ENCODE assay signal across 8 mouse cellular contexts in the genomic region with DNA sequence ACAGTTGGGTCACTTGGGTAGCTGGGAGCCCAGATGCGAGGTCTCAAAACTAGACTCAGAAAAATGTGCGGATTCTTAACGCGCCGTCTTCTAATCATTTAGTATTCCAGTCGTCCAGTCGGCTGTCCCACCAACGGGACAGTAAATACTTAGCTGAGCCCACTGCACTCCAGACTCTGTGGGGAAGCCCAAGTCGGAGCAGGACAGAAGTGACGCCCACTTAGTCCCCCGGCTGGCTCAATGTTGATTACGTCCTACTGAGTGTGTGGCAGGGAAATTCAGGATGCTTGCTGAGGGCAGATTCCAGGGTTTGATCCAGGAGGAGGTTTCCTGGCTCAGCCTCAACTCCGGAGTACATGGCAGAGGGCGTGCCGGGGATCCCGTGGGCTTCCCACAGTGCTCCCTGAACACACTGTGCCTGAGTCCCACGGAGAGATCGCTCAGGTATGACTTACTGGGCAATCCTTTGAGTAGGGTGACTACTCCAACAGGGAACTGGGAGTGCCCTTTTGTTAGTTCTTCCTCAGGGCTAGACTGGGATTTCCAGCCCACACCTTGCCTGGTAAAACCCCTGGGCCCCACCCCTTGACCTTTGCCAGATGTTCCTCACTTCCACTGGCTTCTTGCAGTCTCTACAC. TPM values are rescaled to one million over a fixed set of nuclear protein-coding genes. Genes with fewer than 3 reads are reported as not detected.
DNase-seq lines count a peak whose midpoint lies in the region; ATAC-seq lines count a peak whose summit lies in the region.

No protein-coding gene starts in this region.

- ATAC-seq in heart, embryonic 11.5 days (replicated peaks; ENCODE audit: insufficient number of reproducible peaks, low FRiP score, low TSS enrichment), result no peak
- ATAC-seq in activated CD4-positive, CD25-positive, alpha-beta regulatory T cell, adult 4 months, result peak; percentile 14
- peak; percentile 79 for ATAC-seq in hindbrain, embryonic 12.5 days (ENCODE audit: low FRiP score)

- peaks cover 21% of the 10 kb centered on the region for H3K27me3 ChIP-seq in heart, embryonic 11.5 days (ENCODE audit: control insufficient read depth, insufficient read depth, low read length)
- H3K27me3 ChIP-seq in hindbrain, embryonic 12.5 days, result peaks cover 39% of the 10 kb centered on the region

- WGBS in heart, embryonic 11.5 days (ENCODE audit: insufficient replicate concordance), result 5% methylated on average over 18 of the region's 18 CpGs
- 5% methylated on average over 18 of the region's 18 CpGs for WGBS in hindbrain, embryonic 12.5 days
- 14% methylated on average over 18 of the region's 18 CpGs for whole genome bisulfite sequencing in macrophage (ENCODE audit: missing documents)

- no peaks in the 10 kb centered on the region for H3K36me3 ChIP-seq in heart, embryonic 11.5 days (ENCODE audit: control insufficient read depth, insufficient read depth, low read length)
- H3K36me3 ChIP-seq in hindbrain, embryonic 12.5 days, result no peaks in the 10 kb centered on the region
- no peaks in the 10 kb centered on the region for H3K36me3 ChIP-seq in macrophage (ENCODE audit: inconsistent target)

- H3K79me2 ChIP-seq in macrophage (ENCODE audit: inconsistent target), result no peaks in the 10 kb centered on the region

- H3K4me3 ChIP-seq in heart, embryonic 11.5 days (ENCODE audit: low read depth, low read length), result peak overlapping the region; percentile 48
- peak overlapping the region; percentile 47 for H3K4me3 ChIP-seq in hindbrain, embryonic 12.5 days
- H3K4me3 ChIP-seq in macrophage (ENCODE audit: inconsistent target), result peak overlapping the region; percentile 22

- peaks cover 4% of the 10 kb centered on the region; the same call in 1 of the 2 replicates for H3K4me1 ChIP-seq in heart, embryonic 11.5 days (ENCODE audit: control insufficient read depth, insufficient read depth, low read length)
- peaks cover 8% of the 10 kb centered on the region for H3K4me1 ChIP-seq in hindbrain, embryonic 12.5 days

- H3K4me2 ChIP-seq in heart, embryonic 11.5 days, result peak overlapping the region; percentile 91
- H3K4me2 ChIP-seq in hindbrain, embryonic 12.5 days (replicated peaks), result peak overlapping the region; percentile 95

- H3K9ac ChIP-seq in heart, embryonic 11.5 days (ENCODE audit: low read depth, low read length), result no peak overlapping the region
- H3K9ac ChIP-seq in hindbrain, embryonic 12.5 days, result 0 out of 2 replicates have a peak overlapping the region, but pooled peaks have one; percentile 15

- intact Hi-C loops in heart, postnatal 36 days (cut with DNase I), result no loop called here

- no peak for DNase-seq in heart, postnatal 36 days
- DNase-seq in urinary bladder, postnatal 14 days (ENCODE audit: low spot score), result no peak
- DNase-seq in frontal cortex, postnatal 10 days (ENCODE audit: low spot score in 2 of 2), result no peak
- no peak for DNase-seq in layer of hippocampus, adult 18-20 months (ENCODE audit: low spot score in 2 of 2)

- H3K27ac ChIP-seq in heart, embryonic 11.5 days (ENCODE audit: low read depth, low read length), result no peak overlapping the region
- no peak overlapping the region for H3K27ac ChIP-seq in hindbrain, embryonic 12.5 days
- H3K27ac ChIP-seq in macrophage, result no peak overlapping the region

- H3K9me3 ChIP-seq in heart, embryonic 11.5 days (replicated peaks; ENCODE audit: control insufficient read depth, low read length), result no peaks in the 10 kb centered on the region
- no peaks in the 10 kb centered on the region for H3K9me3 ChIP-seq in hindbrain, embryonic 12.5 days (replicated peaks)

RNA-seq across cellular contexts. Expression of a gene that starts 0.5 kb away (rescaled TPM):
- polyA plus RNA-seq in heart, embryonic 11.5 days (2014; fragmentation: Nextera tagmentation; extraction: Ambion mirVana), result 0.04 and 0.61 TPM in 2 replicates
- not detected for total RNA-seq in heart, postnatal 36 days (2021)
- polyA plus RNA-seq in activated CD4-positive, CD25-positive, alpha-beta regulatory T cell, adult 4 months (2017; shearing (Covaris generic)), result 10 to 100 TPM; 18.5 to 39.1 TPM
- 0.62 and 1.5 TPM in 2 replicates for polyA plus RNA-seq in hindbrain, embryonic 12.5 days (2016; fragmentation: Nextera tagmentation; extraction: Ambion mirVana)
- total RNA-seq in macrophage (2018; cell fraction: chromatin; rRNA removed), result 1 to 10 TPM in 4 of 26 experiments, under 1 TPM in 2, not detected in 20; 0.26 to 4.3 (median 1.4) TPM
- total RNA-seq in macrophage (2018; cell fraction: cytosol; rRNA removed), result 1 to 10 TPM in 3 of 26 experiments, under 1 TPM in 7, not detected in 16; 0.03 to 2.8 (median 0.12) TPM
- 1 to 10 TPM in 4 of 26 experiments, under 1 TPM in 4, not detected in 18; 0.12 to 6.2 (median 1.2) TPM for total RNA-seq in macrophage (2018; cell fraction: nucleus; rRNA removed)
- not detected in 3 replicates for polyA plus RNA-seq in macrophage (2018)
- total RNA-seq in layer of hippocampus, adult 18-20 months (2021), result not detected

RNA-seq across cellular contexts. Expression of a gene that starts 4.0 kb away (rescaled TPM):
- polyA plus RNA-seq in heart, embryonic 11.5 days (2014; fragmentation: Nextera tagmentation; extraction: Ambion mirVana), result not detected in 2 replicates
- not detected for total RNA-seq in heart, postnatal 36 days (2021)
- polyA plus RNA-seq in activated CD4-positive, CD25-positive, alpha-beta regulatory T cell, adult 4 months (2017; shearing (Covaris generic)), result 1 to 10 TPM; 1.0 to 1.6 TPM
- not detected in 2 replicates for polyA plus RNA-seq in hindbrain, embryonic 12.5 days (2016; fragmentation: Nextera tagmentation; extraction: Ambion mirVana)
- total RNA-seq in macrophage (2018; cell fraction: chromatin; rRNA removed), result not detected
- not detected for total RNA-seq in macrophage (2018; cell fraction: cytosol; rRNA removed)
- under 1 TPM in 1 of 26 experiments, not detected in 25; 0.55 TPM for total RNA-seq in macrophage (2018; cell fraction: nucleus; rRNA removed)
- not detected in 3 replicates for polyA plus RNA-seq in macrophage (2018)
- not detected for total RNA-seq in layer of hippocampus, adult 18-20 months (2021)
